Mouse (Mus musculus) testis, adult 2 months (tissue): ENCODE results near the gene G3bp2.

Experiments
- CTCF ChIP-seq: fragments of 200-500 bp; IDR thresholded peaks from 2 replicates; pipeline ENCODE4 v1.5.1; 2012; ENCODE audit warnings: low read depth, mild to moderate bottlenecking, inconsistent platforms, low read length, moderate library complexity; ENCODE audit not compliant: control insufficient read depth, insufficient read depth, insufficient replicate concordance
- POLR2A ChIP-seq: fragments of 200-500 bp; IDR thresholded peaks from 2 replicates; pipeline ENCODE4 v1.6.1; 2012; ENCODE audit warnings: low read depth, mild to moderate bottlenecking, inconsistent platforms, low read length, moderate library complexity; ENCODE audit not compliant: control insufficient read depth

DNA sequence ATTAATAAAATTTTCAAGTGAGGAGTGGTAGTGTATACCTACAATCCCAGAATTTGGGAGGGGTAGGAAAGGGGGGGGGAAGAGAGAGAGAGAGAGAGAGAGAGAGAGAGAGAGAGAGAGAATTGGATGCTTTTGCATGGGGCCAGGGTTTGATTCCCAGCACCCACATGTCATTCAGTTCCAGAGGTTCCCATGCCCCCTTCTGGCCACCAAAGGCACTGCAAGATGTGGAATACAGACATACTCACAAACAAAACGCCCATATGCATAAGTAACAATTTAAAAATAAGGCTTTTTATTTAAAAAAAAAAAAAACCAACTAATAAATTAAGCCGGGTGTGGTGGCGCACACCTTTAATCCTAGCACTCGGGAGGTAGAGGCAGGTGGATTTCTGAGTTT, 48.6 kb upstream of the G3bp2 start:
- TF ChIP-seq POLR2A (no peak), CTCF (peak; percentile 22; the same call in 1 of the 2 replicates)
